Mouse (Mus musculus) midbrain, embryonic 11.5 days (tissue): ENCODE data around the gene Bmp8b. TPM values are rescaled to one million over a fixed set of nuclear protein-coding genes. Genes with fewer than 3 reads are reported as not detected.
"Not testable (repeated sequence)": the region's sequence is repeated elsewhere in the genome, so short reads cannot be mapped to it uniquely, and the experiment has no call there.

Source experiments
- ATAC-seq: fragments of 200-750 bp; cut with Nextera tagmentation; 2 replicates; pipeline ENCODE4 v1.8.0; 2017; ENCODE audit warnings: moderate TSS enrichment, moderate library complexity; ENCODE audit not compliant: low FRiP score
- DNase-seq: peaks from one replicate; pipeline ENCODE4 v3.0.0; 2015; ENCODE audit warnings: low spot score; ENCODE audit errors: missing footprints
- H3K27ac ChIP-seq: fragments of 300-500 bp; sonication (generic); 2 replicates; pipeline ENCODE4 v1.5.1; 2014; ENCODE audit warnings: low read depth, low read length
- H3K27me3 ChIP-seq: fragments of 300-500 bp; sonication (generic); 2 replicates; pipeline ENCODE4 v1.6.1; 2014; ENCODE audit warnings: mild to moderate bottlenecking, low read length, moderate library complexity, mixed read lengths; ENCODE audit not compliant: control insufficient read depth, insufficient read depth
- H3K36me3 ChIP-seq: fragments of 300-500 bp; sonication (generic); 2 replicates; pipeline ENCODE4 v1.6.1; 2014; ENCODE audit warnings: mild to moderate bottlenecking, low read length, moderate library complexity, mixed read lengths; ENCODE audit not compliant: control insufficient read depth, insufficient read depth
- H3K4me1 ChIP-seq: fragments of 300-500 bp; sonication (generic); 2 replicates; pipeline ENCODE4 v1.6.1; 2014; ENCODE audit warnings: low read length; ENCODE audit not compliant: control insufficient read depth, insufficient read depth
- H3K4me2 ChIP-seq: fragments of 300-500 bp; sonication (generic); 2 replicates; pipeline ENCODE4 v1.6.1; 2014; ENCODE audit warnings: mild to moderate bottlenecking, moderate library complexity
- H3K4me3 ChIP-seq: fragments of 300-500 bp; sonication (generic); 2 replicates; pipeline ENCODE4 v1.5.1; 2014; ENCODE audit warnings: low read depth, low read length
- H3K9ac ChIP-seq: fragments of 300-500 bp; sonication (generic); 2 replicates; pipeline ENCODE4 v1.6.1; 2014; ENCODE audit warnings: low read length
- H3K9me3 ChIP-seq: fragments of 300-500 bp; sonication (generic); 2 replicates; pipeline ENCODE4 v1.6.1; 2016; ENCODE audit warnings: low read length; ENCODE audit not compliant: control insufficient read depth
- WGBS: fragments of 180-500 bp; shearing (Covaris S2); extraction: QIAGEN DNeasy Blood & Tissue Kit; methylation state at CpG from one replicate; pipeline ENCODE4 v1.1.7; 2014; 5-methylcytosine and 5-hydroxymethylcytosine counted together
- polyA plus RNA-seq: library from polyadenylated mRNA; unstranded; fragments of >200 nt; fragmentation: Nextera tagmentation; extraction: Ambion mirVana; gene quantifications from 2 replicates; pipeline ENCODE4 v1.2.1, GENCODE M21; 2014

Gene Bmp8b
- polyA plus RNA-seq, 1 experiment from 2014 or later = 0.15 TPM

GRCm38 (mm10) chr4:123105929-123106328 lies 964 bp downstream of the Bmp8b start:
- H3K27me3 ChIP-seq = peaks cover 17% of the 10 kb centered on the region
- not testable (repeated sequence) for H3K9me3 ChIP-seq, H3K4me2 ChIP-seq, H3K27ac ChIP-seq, H3K4me3 ChIP-seq, H3K36me3 ChIP-seq, H3K9ac ChIP-seq, H3K4me1 ChIP-seq, ATAC-seq
- DNase-seq = peak; percentile 73
- WGBS = 84% methylated on average over 6 of the region's 7 CpGs

GRCm38 (mm10) chr4:123106864-123107263 lies 1.9 kb downstream of the Bmp8b start:
- no peaks in the 10 kb centered on the region for H3K36me3 ChIP-seq
- H3K4me2 ChIP-seq = no peak overlapping the region
- no peak overlapping the region for H3K4me3 ChIP-seq
- H3K27ac ChIP-seq = no peak overlapping the region
- no peaks in the 10 kb centered on the region for H3K9me3 ChIP-seq
- DNase-seq (peak; percentile 81), ATAC-seq (no peak)
- 83% methylated on average over 2 of the region's 2 CpGs for WGBS
- peaks cover 17% of the 10 kb centered on the region for H3K27me3 ChIP-seq
- no peaks in the 10 kb centered on the region for H3K4me1 ChIP-seq
- no peak overlapping the region for H3K9ac ChIP-seq

GRCm38 (mm10) chr4:123108056-123108455 lies 3.1 kb downstream of the Bmp8b start:
- H3K27me3 ChIP-seq = peaks cover 17% of the 10 kb centered on the region
- WGBS = 92% methylated on average over 5 of the region's 5 CpGs
- H3K36me3 ChIP-seq = no peaks in the 10 kb centered on the region
- H3K9ac ChIP-seq = no peak overlapping the region
- H3K4me3 ChIP-seq = no peak overlapping the region
- H3K4me2 ChIP-seq = no peak overlapping the region
- H3K4me1 ChIP-seq = no peaks in the 10 kb centered on the region
- no peaks in the 10 kb centered on the region for H3K9me3 ChIP-seq
- DNase-seq = peak; percentile 67
- H3K27ac ChIP-seq = no peak overlapping the region
- no peak for ATAC-seq

- DNase-seq (peak; percentile 59), ATAC-seq (no peak)
- no peak overlapping the region for H3K27ac ChIP-seq
- 87% methylated on average over 4 of the region's 4 CpGs for WGBS
- no peak overlapping the region for H3K4me2 ChIP-seq
- no peak overlapping the region for H3K9ac ChIP-seq
- H3K9me3 ChIP-seq = no peaks in the 10 kb centered on the region
- no peaks in the 10 kb centered on the region for H3K4me1 ChIP-seq
- peaks cover 2% of the 10 kb centered on the region for H3K27me3 ChIP-seq
- no peak overlapping the region for H3K4me3 ChIP-seq
- H3K36me3 ChIP-seq = no peaks in the 10 kb centered on the region
Measured at GRCm38 (mm10) chr4:123110751-123111150, 5.8 kb downstream of the Bmp8b start.

- H3K27me3 ChIP-seq, H3K4me2 ChIP-seq, H3K36me3 ChIP-seq, DNase-seq, H3K9ac ChIP-seq, H3K27ac ChIP-seq, H3K4me1 ChIP-seq, H3K9me3 ChIP-seq, H3K4me3 ChIP-seq, ATAC-seq: not testable (repeated sequence)
- 85% methylated on average over 10 of the region's 10 CpGs for WGBS
Measured at GRCm38 (mm10) chr4:123111275-123111983, 6.5 kb downstream of the Bmp8b start.

- no peak overlapping the region for H3K4me3 ChIP-seq
- 85% methylated on average over 8 of the region's 8 CpGs for WGBS
- DNase-seq = peak; percentile 41
- H3K4me2 ChIP-seq = no peak overlapping the region
- no peak overlapping the region for H3K27ac ChIP-seq
- H3K9ac ChIP-seq = no peak overlapping the region
- H3K4me1 ChIP-seq = no peaks in the 10 kb centered on the region
- peaks cover 7% of the 10 kb centered on the region for H3K27me3 ChIP-seq
- ATAC-seq = no peak
- no peaks in the 10 kb centered on the region for H3K9me3 ChIP-seq
- no peaks in the 10 kb centered on the region for H3K36me3 ChIP-seq
Measured at GRCm38 (mm10) chr4:123112216-123112764, 7.3 kb downstream of the Bmp8b start.

- not testable (repeated sequence) for H3K4me2 ChIP-seq, H3K27me3 ChIP-seq, H3K36me3 ChIP-seq, H3K4me3 ChIP-seq, H3K27ac ChIP-seq, DNase-seq, H3K4me1 ChIP-seq, ATAC-seq, H3K9me3 ChIP-seq, H3K9ac ChIP-seq
- 95% methylated on average over 4 of the region's 4 CpGs for WGBS
Measured at GRCm38 (mm10) chr4:123114651-123115050, 9.7 kb downstream of the Bmp8b start.

GRCm38 (mm10) chr4:123116011-123116410 lies 11.0 kb downstream of the Bmp8b start, which contains the start of gene Oxct2b:
Gene Oxct2b, plus strand, starts transcription at chr4:123116266.
- WGBS = 11% methylated on average over 22 of the region's 22 CpGs
- Histone ChIP-seq H3K9ac (peak within 1 kb of the TSS; percentile 25; the same call in 1 of the 2 replicates), H3K4me1 (no peaks in the 10 kb centered on the region), H3K4me3 (peak within 1 kb of the TSS; percentile 27), H3K9me3 (no peaks in the 10 kb centered on the region), H3K36me3 (no peaks in the 10 kb centered on the region), H3K27ac (no peak within 1 kb of the TSS), H3K4me2 (peak within 1 kb of the TSS; percentile 43), H3K27me3 (peaks cover 7% of the 10 kb centered on the region)
- DNase-seq (peak; percentile 91), ATAC-seq (peak; percentile 54; the same call in 1 of the 2 replicates)

GRCm38 (mm10) chr4:123116640-123117039 lies 11.7 kb downstream of the Bmp8b start:
- H3K27ac ChIP-seq, H3K36me3 ChIP-seq, H3K4me3 ChIP-seq, H3K27me3 ChIP-seq, H3K4me1 ChIP-seq, H3K9me3 ChIP-seq, H3K9ac ChIP-seq: not testable (repeated sequence)
- ATAC-seq (peak; percentile 19; the same call in 1 of the 2 replicates), DNase-seq (peak; percentile 87)
- H3K4me2 ChIP-seq = peak overlapping the region; percentile 43
- WGBS = 15% methylated on average over 33 of the region's 42 CpGs
